Mouse (Mus musculus): Measurements from ENCODE around the gene Casc3.

Gene Casc3

DNA sequence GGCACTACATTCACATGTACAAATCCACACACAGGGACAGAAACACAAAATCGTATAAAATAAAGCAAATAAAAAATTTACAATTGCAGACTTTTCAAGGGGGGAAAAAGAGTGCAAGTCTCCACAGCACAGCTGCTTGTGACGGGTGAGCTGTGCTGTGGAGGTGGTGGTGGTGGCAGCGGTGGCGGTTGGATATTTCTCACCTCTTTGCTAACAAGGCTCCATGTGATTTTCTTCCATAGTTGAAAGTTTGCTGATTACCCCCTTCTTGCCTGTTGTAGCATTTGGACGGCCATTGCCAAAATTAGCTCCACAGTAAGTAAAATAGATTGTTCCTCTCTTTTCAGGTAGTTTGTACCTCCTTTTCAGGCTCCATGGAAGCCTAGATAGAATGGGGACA, at the start of gene Casc3:
Gene Casc3, plus strand, starts transcription at position 301 of the 400 bp plus-strand sequence.
- DNase-seq (ENCODE audit: low spot score): no peak

DNA sequence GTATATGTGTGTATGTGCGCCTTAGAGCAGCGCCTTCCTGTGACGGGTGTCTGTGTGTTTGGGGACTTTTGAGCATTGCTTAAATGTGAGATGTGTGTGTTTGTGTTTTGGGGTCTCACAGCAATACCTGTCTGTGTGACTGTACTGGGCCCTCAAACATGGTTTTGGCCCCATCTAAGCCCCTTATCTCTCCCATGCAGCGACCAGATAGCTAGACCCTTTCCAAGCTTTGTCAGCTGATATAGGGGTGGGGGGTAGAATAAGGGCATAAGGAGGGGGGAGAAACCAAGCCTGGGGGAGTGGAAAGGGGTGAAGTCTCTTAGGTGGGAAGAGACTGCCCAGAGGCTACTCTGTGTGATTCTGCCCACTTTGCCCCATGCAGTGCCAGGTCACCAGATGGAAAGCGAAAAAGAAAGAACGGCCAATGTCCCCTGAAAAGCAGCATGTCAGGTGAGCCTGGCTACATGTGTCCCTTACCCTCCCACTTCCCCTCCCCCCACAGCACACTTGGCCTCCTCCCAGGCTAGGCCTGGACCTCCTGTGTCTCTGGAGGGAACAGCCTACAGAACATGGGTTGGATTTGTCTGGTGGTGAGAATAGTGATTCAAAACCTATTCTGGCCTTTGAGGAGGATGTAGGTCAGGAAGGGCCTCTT, 48.9 kb upstream of the Casc3 start:
- DNase-seq (ENCODE audit: low spot score): peak; percentile 21

GRCm38 (mm10) chr11:98756711-98757110, 48.0 kb upstream of the Casc3 start:
- DNase-seq (ENCODE audit: low spot score): no peak

DNA sequence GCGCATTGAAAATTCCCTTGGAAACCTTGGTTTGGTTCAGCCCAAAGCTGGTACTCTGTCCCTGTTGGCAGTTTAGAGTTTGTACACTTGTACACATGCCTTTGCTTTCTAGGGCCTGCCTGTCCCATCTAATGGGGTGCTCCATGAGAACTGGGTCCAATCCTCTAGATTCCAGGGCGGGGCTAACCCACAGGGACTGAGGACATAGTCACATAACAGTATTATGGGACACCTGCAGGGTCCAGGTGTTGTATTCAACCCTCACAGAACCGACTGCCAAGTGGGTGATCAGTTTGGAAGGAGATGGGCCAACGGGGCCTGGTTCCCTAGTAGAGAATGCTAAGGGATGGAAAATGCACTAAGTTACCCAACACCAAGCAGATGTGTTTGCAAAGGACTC, 42.8 kb upstream of the Casc3 start:
- no peak for DNase-seq (ENCODE audit: low spot score)

- peak; percentile 84 for DNase-seq (ENCODE audit: low spot score)
Measured at GRCm38 (mm10) chr11:98762756-98763501, 41.8 kb upstream of the Casc3 start.

GRCm38 (mm10) chr11:98763502-98763861, 41.2 kb upstream of the Casc3 start:
- DNase-seq (ENCODE audit: low spot score): no peak

DNA sequence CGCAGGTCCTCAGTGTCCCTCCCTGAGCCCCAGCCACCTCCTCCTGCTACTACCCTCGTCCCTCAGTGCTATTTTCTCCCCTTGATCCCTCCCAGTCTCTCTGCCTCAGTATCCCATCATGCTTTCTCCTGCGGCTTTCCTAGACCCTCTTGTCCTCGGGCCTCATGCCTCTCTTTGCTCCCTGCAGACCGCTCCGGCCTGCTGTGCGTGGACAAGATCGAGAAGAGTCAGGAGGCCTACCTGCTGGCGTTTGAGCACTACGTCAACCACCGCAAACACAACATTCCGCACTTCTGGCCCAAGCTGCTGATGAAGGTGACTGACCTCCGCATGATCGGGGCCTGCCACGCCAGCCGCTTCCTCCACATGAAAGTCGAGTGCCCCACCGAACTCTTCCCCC, 40.6 kb upstream of the Casc3 start:
- DNase-seq (ENCODE audit: low spot score): no peak

DNA sequence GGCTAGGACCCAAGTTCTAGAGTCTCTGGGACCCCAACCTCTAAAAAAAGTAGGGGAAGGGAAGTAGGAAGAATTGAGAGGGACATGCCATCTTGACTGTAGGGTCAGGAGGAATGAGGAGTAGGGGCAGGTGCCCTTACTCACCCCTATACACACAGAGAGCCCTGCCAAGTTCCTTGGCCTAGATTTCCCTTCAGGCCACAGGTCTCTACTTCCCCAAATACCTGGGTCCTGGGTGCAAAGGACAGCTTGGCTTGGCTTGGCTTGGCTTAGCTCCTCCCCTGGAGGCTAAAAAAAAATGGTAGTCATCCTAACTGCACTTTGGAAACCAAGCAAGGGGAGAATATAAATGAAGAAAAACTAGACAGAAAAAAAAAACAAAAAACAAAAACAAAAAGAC, 40.0 kb upstream of the Casc3 start:
- DNase-seq (ENCODE audit: low spot score): no peak

GRCm38 (mm10) chr11:98765421-98766309, 39.0 kb upstream of the Casc3 start:
- DNase-seq (ENCODE audit: low spot score): peak; percentile 49

GRCm38 (mm10) chr11:98766346-98766745, 38.4 kb upstream of the Casc3 start:
- no peak for DNase-seq (ENCODE audit: low spot score)

DNA sequence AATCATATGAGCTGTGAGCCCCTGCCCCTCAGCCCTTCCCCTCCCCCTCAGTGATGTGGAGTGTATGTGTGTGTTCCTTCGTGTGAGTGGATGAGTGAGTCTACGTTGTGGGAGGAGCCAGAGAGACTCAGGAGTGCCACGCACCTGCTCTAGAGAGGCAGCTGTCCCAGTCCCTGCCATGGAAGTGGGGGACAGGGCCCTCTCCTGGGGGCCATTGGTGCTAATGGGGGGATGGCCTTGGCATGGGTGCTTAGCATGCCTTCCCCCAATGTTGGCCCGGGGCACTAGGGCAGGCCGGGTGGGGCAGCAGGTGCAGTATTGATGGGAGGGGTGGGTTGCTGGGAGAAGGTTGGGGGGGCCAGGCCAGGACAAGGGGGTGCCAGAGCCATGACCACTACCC, 37.9 kb upstream of the Casc3 start:
- no peak for DNase-seq (ENCODE audit: low spot score)

DNA sequence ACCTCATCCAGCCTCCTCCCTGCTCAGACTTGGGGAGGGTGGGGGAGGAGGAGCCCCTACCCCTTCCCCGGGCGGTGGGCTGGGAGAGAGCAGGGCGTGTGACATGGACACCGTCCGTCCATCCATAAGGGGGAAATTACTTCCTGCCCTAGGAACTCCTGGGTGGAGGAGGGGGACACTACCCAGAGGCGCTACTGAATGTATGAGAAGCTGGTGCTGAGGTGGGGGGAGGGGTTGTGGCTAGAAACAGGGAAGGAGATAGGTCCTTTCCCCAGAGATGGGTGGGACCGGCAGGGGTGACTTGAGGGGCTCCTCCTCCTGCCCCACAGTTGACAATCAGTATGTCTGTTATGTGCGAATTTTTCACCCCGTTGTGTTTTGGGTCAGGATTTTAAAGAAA, 37.4 kb upstream of the Casc3 start:
- peak; percentile 19 for DNase-seq (ENCODE audit: low spot score)

DNA sequence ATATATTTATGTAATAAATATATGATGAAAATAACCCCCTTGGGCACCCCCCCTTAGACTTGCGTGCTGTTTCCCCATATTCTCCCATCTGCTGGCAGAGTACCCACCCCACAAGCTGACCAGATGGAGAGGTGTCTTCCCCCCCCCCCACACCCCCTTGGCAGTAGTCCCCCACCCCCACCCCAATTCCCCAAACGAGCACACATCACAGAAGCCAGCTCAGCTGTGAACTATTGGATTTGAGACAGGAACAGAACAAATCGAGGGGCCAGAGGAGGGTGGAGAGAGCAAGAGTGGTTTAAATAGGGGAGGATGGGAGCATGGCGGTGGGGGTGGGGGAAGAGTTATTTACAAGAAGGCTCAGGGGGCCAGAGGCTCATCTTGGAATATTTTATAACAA, 37.0 kb upstream of the Casc3 start:
- no peak for DNase-seq (ENCODE audit: low spot score)

DNA sequence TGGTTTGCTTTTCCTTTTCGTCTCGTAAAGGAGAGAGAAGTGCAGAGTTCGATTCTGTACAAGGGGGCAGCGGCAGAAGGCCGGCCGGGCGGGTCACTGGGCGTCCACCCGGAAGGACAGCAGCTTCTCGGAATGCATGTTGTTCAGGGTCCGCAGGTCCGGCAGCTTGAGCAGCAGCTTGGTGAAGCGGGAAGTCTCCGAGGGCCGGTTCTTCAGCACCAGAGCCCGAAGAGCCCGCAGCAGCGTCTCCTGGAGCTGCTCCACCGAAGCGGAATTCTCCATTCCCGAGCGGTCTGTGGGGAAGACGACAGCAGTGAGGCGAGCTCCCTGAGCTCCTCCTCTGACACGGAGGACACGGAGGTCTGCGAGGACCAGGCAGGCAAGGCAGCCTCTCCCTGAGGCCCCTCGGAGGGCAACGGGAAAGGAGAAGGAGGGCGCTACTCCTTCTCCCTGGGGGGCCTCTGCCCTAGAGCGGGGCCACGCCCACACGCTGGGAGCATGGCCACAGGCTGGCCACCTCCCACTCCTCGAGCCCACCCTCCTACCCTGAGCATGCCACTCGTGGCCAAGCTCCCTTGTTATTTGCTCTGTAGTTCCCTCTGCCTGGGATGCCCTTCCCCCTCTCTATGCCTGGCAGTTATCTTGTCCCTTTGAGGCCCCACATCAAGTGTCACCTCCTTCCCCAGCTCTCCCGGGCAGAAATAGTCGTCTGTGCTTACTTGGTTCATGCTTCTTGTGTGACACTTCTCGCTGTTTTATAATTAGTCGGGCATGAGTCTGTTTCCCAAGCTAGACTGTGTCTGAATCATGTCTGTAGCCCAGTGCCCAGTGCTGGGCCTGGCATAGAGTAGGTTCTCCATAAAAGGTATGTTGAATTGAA, 36.3 kb upstream of the Casc3 start:
- DNase-seq (ENCODE audit: low spot score): no peak

DNA sequence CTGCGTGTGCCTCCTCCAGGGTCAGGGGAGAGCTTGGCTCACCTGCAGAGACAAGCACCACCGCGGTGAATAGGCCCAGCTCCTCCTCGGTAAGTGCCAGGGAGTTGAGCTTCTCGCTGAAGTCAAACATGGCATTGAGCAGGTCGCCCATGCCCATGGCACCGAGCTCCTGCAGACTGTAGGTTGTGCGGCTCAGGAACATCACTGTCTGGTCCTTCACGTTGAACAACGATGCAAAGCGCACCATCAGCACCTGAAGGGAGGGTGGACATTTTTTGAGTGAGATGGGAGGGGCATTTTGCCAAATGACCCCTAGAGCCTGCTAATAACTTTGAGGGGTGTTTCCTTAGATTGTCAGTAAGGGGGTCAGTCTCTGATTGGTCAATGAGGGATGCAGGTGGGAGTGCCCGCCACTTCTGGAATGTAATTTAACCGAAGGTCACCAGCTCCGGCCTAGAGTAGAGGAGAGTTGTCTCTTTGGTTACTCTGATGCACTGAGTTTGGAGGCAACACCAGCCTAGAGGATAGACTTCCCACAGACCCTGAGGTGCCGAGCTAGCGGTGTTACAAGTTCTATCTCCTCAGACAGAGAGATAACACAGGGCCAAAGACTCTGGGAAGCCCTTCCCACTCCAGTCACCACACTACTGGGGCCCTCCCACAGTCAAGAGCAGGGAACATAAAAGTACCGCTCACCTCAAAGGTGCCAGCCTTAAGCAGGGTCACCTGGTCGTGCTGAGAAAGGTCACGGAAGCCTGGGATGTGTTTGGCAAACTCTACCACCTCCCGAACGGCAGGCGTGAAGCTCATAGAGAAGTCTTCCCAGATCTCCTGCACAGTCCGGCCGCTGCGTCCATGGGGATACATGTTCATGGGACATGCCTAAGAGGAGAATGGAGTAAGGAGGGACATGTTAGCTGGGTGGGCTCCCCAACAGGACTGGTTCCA, 35.4 kb upstream of the Casc3 start:
- DNase-seq (ENCODE audit: low spot score): no peak

DNA sequence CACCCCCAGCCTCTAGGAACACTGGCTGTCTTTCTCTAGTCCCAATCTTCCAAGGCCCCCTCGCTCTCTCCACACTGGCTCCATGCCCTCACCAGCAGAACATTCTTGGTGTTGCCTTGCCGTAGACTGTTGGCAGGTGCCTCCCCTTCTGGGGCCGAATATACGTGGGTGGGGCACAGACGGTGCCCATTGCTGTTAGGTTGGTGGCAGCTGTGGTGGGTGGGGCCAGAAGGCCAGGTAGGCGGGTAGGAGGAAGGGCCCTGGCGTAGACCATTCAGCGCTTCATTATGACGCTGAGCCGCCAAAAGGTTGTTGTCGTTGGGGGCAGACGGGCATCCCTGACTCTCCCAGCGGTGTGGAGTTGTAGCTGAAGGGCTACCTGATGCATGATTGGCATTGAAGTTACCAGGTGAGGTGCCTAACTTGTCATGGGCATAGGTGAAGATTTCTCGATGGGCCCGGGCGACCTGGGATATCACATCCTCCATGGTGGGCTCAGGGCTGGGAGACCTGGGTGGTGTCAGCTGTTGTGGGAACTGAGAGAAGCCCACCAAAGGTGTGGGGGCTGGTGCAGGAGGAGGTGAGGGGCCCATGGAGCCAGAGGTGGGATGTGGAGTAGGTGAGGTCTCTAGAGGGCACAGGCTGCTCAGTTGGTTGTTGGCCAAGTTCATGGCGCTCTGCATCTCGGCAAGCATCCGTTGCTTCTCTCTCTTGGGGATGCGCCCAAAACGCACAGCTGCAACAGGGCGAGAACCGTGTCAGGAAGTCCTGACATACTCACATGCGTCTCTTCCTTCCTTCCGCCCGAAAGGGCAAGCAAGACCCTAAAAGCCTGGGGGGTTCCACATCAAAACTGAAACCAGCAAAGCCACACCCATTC, 34.4 kb upstream of the Casc3 start:
- DNase-seq (ENCODE audit: low spot score): no peak

DNA sequence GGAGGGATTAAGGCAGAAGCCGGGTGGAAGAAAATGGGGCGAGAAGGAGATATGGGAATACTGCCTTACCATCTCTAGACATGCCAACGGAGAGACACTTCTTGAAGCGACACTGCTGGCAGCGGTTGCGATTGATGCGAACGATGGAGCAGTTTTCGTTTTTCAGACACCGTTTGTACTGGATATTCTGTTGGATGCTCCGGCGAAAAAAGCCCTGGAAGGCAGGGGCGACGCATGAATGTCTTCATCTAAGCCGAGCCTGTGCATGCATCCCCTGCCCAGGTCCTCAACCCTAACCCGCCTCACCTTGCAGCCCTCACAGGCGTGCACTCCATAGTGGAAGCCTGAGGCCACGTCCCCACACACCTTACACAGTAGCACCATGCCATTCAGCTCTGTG, 33.6 kb upstream of the Casc3 start:
- DNase-seq (ENCODE audit: low spot score): no peak

GRCm38 (mm10) chr11:98771844-98772525, 32.7 kb upstream of the Casc3 start:
- DNase-seq (ENCODE audit: low spot score): no peak

GRCm38 (mm10) chr11:98772667-98773171, 32.0 kb upstream of the Casc3 start:
- peak; percentile 54 for DNase-seq (ENCODE audit: low spot score)
